Mouse (Mus musculus) limb, embryonic 14.5 days (tissue): Measurements from ENCODE around the gene Gm21887. TPM values are rescaled to one million over a fixed set of nuclear protein-coding genes. Genes with fewer than 3 reads are reported as not detected.
"Not testable (repeated sequence)": the region's sequence is repeated elsewhere in the genome, so short reads cannot be mapped to it uniquely, and the experiment has no call there.

Source experiments
- ATAC-seq: fragments of 200-750 bp; cut with Nextera tagmentation; 2 replicates; pipeline ENCODE4 v1.8.0; 2017; ENCODE audit warnings: low read depth, moderate number of reproducible peaks, moderate TSS enrichment; ENCODE audit not compliant: low FRiP score
- DNase-seq: peaks from one replicate; pipeline ENCODE4 v3.0.0-alpha.2; 2015; ENCODE audit warnings: low spot score
- H3K27ac ChIP-seq: fragments of 300-500 bp; sonication (generic); replicated peaks from 2 replicates; pipeline ENCODE4 v1.5.1; 2014; ENCODE audit warnings: low read depth, mild to moderate bottlenecking, low read length, moderate library complexity, mixed read lengths
- H3K27me3 ChIP-seq: fragments of 300-500 bp; sonication (generic); 2 replicates; pipeline ENCODE4 v1.6.1; 2014; ENCODE audit warnings: low read length, mixed read lengths; ENCODE audit not compliant: control insufficient read depth, insufficient read depth
- H3K36me3 ChIP-seq: fragments of 300-500 bp; sonication (generic); 2 replicates; pipeline ENCODE4 v1.6.1; 2014; ENCODE audit warnings: mild to moderate bottlenecking, low read length, moderate library complexity, mixed read lengths; ENCODE audit not compliant: control insufficient read depth, insufficient read depth
- H3K4me1 ChIP-seq: fragments of 300-500 bp; sonication (generic); 2 replicates; pipeline ENCODE4 v1.6.1; 2014; ENCODE audit warnings: antibody characterized with exemption, low read length, mixed read lengths; ENCODE audit not compliant: control insufficient read depth, insufficient read depth
- H3K4me2 ChIP-seq: fragments of 300-500 bp; sonication (generic); replicated peaks from 2 replicates; pipeline ENCODE4 v1.6.1; 2014; ENCODE audit warnings: low read depth, mild to moderate bottlenecking, low read length, moderate library complexity; ENCODE audit not compliant: severe bottlenecking
- H3K4me3 ChIP-seq: fragments of 300-500 bp; sonication (generic); replicated peaks from 2 replicates; pipeline ENCODE4 v1.5.1; 2014; ENCODE audit warnings: low read length
- H3K9ac ChIP-seq: fragments of 300-500 bp; sonication (generic); 2 replicates; pipeline ENCODE4 v1.6.1; 2014; ENCODE audit warnings: mild to moderate bottlenecking, low read depth, low read length, moderate library complexity; ENCODE audit not compliant: severe bottlenecking
- H3K9me3 ChIP-seq: fragments of 300-500 bp; sonication (generic); 2 replicates; pipeline ENCODE4 v1.6.1; 2016; ENCODE audit warnings: low read length; ENCODE audit not compliant: control insufficient read depth
- WGBS: fragments of 180-500 bp; shearing (Covaris S2); extraction: QIAGEN DNeasy Blood & Tissue Kit; methylation state at CpG from one replicate; pipeline ENCODE4 v1.1.7; 2014; 5-methylcytosine and 5-hydroxymethylcytosine counted together
- polyA plus RNA-seq, 2 experiments: library from polyadenylated mRNA; depleted of rRNA in 1 of 2; stranded (reverse) in 1 of 2; unstranded in 1 of 2; fragments of >200 nt; fragmentation: Nextera tagmentation in 1 of 2; extraction: Ambion mirVana in 1 of 2; gene quantifications; 2 replicates each; pipeline versions ENCODE4 v1.2.1 to v1.2.3; 2012 to 2014

The Gm21887 gene
- polyA plus RNA-seq, 2 experiments = 187 to 580 TPM

DNA sequence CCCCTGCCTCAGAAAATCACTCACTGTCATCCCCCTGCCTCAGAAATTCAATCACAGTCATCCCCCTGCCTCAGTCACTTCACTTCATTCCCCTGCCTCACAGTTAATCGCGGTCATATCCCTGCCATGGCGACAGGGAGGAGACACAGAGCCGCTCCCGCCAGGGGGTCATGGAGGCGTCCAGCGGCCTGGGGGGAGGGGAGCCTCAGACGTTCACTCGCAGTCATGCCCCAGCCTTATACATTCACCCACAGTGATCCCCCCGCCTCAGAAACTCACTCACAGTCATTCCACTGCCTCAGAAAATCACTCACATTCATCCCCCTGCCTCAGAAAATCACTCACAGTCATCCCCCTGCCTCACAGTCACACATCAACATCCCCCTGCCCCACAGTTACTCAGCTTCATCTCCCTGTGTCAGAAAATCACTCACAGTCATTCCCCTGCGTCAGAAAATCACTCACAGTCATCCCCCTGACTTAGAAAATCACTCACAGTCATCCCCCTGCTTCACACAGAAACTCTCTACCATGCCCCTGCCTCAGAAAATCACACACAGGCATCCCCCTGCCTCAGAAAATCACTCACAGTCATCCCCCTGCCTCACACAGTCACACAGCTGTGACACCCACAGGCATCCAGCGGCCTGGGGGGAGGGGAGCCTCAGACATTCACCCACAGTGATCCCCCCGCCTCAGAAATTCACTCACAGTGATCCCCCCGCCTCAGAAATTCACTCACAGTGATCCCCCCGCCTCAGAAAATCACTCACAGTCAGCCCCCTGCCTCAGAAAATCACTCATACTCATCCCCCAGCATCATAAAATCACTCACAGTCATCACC is 17.2 kb upstream of the Gm21887 start:
- Histone ChIP-seq H3K9me3 (peaks cover 70% of the 10 kb centered on the region), H3K36me3 (peaks cover 32% of the 10 kb centered on the region), H3K27me3 (peaks cover 18% of the 10 kb centered on the region)
- H3K9ac ChIP-seq, ATAC-seq, DNase-seq, H3K27ac ChIP-seq, H3K4me2 ChIP-seq, H3K4me3 ChIP-seq, H3K4me1 ChIP-seq: not testable (repeated sequence)
- WGBS = 45% methylated on average over 15 of the region's 15 CpGs

DNA sequence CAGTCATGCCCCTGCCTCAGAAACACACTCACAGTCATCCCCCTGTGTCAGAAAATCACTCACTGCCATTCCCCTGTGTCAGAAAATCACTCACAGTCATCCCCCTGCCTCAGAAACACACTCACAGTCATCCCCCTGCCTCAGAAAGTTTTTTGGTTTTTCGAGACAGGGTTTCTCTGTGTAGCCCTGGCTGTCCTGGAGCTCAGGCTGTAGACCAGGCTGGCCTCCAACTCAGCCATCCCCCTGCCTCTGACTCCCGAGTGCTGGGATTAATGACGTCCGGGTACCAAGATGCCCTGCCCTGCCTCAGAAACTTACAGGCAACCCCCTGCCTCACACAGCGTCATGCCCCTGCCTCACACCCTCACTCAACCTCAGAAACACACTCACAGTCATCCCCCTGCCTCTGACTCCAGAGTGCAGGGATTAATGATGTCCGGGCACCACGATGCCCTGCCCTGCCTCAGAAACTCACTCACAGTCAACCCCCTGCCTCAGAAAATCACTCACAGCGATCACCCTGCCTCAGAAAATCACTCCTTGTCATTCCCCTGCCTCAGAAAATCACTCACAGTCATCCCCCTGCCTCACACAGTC is 16.4 kb upstream of the Gm21887 start:
- DNase-seq, ATAC-seq, H3K4me3 ChIP-seq, H3K4me2 ChIP-seq, H3K9ac ChIP-seq, H3K27ac ChIP-seq, H3K4me1 ChIP-seq: not testable (repeated sequence)
- H3K36me3 ChIP-seq = peaks cover 27% of the 10 kb centered on the region
- 63% methylated on average over 8 of the region's 8 CpGs for WGBS
- H3K9me3 ChIP-seq = peaks cover 73% of the 10 kb centered on the region
- H3K27me3 ChIP-seq = peaks cover 18% of the 10 kb centered on the region

DNA sequence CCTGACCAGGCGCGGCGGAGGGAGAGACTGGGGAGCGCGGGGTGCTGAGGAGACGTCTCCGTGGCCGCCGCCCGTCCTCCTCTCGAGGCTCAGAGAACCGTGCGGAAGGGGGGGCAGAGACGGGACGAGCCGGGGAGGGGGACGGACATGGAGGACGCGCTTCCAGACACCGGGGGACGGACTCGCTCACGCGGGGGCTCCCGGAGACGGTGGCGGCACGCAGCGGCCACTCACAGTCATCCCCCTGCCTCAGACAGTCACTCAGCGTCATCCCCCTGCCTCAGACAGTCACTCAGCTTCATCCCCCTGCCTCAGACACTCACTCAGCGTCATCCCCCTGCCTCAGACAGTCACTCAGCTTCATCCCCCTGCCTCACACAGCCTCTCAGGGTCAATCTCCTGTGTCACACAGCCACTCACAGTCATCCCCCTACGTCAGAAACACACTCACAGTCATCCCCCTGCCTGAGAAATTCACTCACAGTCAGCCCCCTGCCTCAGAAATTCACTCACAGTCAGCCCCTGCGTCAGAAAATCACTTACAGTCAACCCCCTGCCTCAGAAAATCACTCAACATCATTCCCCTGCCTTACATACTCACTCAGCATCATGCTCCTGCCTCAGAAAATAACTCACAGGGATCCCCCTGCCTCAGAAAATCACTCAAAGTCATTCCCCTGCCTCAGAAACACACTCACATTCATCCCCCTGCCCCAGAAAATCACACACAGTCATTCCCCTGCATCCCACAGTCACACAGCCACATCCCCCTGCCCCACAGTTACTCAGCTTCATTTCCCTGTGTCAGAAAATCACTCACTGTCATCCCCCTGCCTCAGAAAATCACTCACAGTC is 15.2 kb upstream of the Gm21887 start:
- H3K4me1 ChIP-seq, H3K4me3 ChIP-seq, DNase-seq, H3K27ac ChIP-seq, H3K9ac ChIP-seq, H3K4me2 ChIP-seq, ATAC-seq: not testable (repeated sequence)
- H3K27me3 ChIP-seq = peaks cover 15% of the 10 kb centered on the region
- 68% methylated on average over 33 of the region's 33 CpGs for WGBS
- peaks cover 67% of the 10 kb centered on the region for H3K9me3 ChIP-seq
- H3K36me3 ChIP-seq = peaks cover 17% of the 10 kb centered on the region

DNA sequence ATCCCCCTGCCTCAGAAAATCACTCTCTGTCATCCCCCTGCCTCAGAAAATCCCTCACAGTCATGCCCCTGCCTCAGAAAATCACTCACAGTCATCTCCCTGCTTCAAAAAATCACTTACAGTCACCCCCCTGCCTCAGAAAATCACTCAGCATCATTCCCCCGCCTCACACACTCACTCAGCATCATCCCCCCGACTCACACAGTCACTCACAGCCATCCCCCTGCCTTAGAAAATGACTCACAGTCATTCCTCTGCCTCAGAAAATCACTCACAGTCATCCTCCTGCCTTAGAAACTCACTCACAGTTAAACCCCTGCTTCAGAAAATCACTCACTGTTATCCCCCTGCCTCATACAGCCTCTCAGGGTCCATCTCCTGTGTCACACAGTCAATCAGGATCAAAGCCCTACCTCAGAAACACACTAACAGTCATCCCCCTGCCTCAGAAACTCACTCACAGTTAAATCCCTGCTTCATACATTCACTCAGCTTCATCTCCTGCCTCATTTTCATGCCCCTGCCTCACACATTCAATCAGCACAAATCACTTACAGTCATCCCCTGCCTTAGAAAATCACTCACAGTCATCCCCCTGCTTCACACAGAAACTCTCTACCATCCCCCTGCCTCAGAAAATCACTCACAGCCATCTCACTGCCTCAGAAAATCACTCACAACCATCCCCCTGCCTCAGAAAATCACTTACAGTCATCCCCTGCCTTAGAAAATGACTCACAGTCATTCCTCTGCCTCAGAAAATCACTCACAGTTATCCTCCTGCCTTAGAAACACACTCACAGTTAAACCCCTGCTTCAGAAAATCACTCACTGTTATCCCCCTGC is 14.4 kb upstream of the Gm21887 start:
- H3K4me1 ChIP-seq, H3K4me3 ChIP-seq, H3K36me3 ChIP-seq, H3K4me2 ChIP-seq, ATAC-seq, H3K9ac ChIP-seq, H3K27ac ChIP-seq: not testable (repeated sequence)
- peak; percentile 3 for DNase-seq
- Histone ChIP-seq H3K27me3 (peaks cover 15% of the 10 kb centered on the region), H3K9me3 (peaks cover 65% of the 10 kb centered on the region)
- 54% methylated on average over 2 of the region's 2 CpGs for WGBS

DNA sequence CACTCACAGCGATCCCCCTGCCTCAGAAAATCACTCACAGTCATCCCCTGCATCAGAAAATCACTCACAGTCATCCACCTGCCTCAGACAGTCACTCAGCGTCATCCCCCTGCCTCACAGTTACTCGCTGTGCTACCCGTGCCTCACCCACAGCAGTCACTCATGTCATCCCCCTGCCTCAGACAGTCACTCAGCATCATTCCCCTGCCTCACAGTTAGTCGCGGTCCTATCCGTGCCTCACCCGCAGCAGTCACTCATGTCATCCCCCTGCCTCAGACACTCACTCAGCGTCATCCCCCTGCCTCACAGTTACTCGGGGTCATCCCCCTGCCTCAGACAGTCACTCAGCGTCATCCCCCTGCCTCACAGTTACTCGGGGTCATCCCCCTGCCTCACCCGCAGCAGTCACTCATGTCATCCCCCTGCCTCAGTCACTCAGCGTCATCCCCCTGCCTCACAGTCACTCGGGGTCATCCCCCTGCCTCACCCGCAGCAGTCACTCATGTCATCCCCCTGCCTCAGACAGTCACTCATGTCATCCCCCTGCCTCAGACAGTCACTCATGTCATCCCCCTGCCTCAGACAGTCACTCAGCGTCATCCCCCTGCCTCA is 13.4 kb upstream of the Gm21887 start:
- WGBS = 67% methylated on average over 17 of the region's 17 CpGs
- not testable (repeated sequence) for H3K4me2 ChIP-seq, H3K36me3 ChIP-seq, ATAC-seq, H3K27ac ChIP-seq, H3K4me1 ChIP-seq, H3K9ac ChIP-seq, H3K4me3 ChIP-seq, DNase-seq
- Histone ChIP-seq H3K9me3 (peaks cover 67% of the 10 kb centered on the region), H3K27me3 (peaks cover 15% of the 10 kb centered on the region)

DNA sequence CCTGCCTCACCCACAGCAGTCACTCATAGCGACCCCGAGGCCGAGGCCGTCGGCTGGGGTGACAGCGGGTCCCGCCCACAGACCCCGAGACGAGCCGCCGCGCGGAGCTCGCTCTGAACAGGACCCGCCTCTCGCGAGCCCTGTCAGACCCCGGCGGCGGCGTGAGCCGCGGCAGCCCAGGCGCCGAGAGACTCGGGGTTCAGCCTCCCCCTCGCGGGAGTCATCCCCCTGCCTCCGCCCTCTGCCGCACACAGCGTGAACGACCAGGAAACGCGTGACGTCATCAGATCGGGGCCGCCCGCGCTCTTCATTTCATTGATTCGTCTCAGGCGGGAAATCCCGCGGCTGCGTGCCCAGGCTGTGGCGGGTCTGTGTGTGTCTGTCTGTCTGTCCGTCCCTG is 12.5 kb upstream of the Gm21887 start:
- peak overlapping the region; percentile 49 for H3K4me3 ChIP-seq
- WGBS = 59% methylated on average over 46 of the region's 46 CpGs

DNA sequence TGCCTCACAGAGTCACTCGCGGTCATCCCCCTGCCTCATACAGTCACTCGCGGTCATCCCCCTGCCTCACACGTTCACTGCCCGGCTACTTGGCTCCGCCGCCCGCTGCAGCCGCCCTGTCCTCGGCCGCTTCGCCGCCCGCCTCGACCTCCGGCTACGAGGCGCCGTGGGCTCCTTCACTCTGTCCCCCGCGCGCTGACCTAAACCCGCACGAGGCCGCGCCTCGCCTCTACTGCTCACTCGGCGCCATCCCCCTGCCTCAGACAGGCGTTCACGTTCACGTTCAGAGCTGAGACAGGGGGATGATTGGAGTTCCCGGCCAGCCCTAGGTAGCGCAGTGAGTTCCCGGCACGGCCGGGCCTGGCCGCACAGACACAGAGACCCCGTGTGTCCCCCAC is 12.0 kb upstream of the Gm21887 start:
- ATAC-seq = peak; percentile 20; the same call in 1 of the 2 replicates
- not testable (repeated sequence) for H3K36me3 ChIP-seq, H3K4me1 ChIP-seq, DNase-seq
- Histone ChIP-seq H3K9ac (peak overlapping the region; percentile 53), H3K4me2 (peak overlapping the region; percentile 100), H3K27ac (0 out of 2 replicates have a peak overlapping the region, but pooled peaks have one; percentile 59), H3K9me3 (peaks cover 63% of the 10 kb centered on the region), H3K4me3 (peak overlapping the region; percentile 49), H3K27me3 (peaks cover 15% of the 10 kb centered on the region)
- 61% methylated on average over 40 of the region's 40 CpGs for WGBS

More for the DNA sequence above, 12.5 kb upstream of the Gm21887 start:
- H3K4me1 ChIP-seq, DNase-seq, H3K36me3 ChIP-seq, H3K27ac ChIP-seq: not testable (repeated sequence)
- Histone ChIP-seq H3K4me2 (peak overlapping the region; percentile 100), H3K9me3 (peaks cover 68% of the 10 kb centered on the region), H3K27me3 (peaks cover 15% of the 10 kb centered on the region), H3K9ac (peak overlapping the region; percentile 31)
- peak; percentile 44 for ATAC-seq
